Mouse (Mus musculus): ENCODE data around the gene Acap2. TPM values are rescaled to one million over a fixed set of nuclear protein-coding genes. Genes with fewer than 3 reads are reported as not detected.
A peak's percentile ranks its signal among the peaks of the same experiment; 100 is the strongest.

The Acap2 gene
- polyA plus RNA-seq, 2 experiments: 24.8 to 24.9 TPM

DNA sequence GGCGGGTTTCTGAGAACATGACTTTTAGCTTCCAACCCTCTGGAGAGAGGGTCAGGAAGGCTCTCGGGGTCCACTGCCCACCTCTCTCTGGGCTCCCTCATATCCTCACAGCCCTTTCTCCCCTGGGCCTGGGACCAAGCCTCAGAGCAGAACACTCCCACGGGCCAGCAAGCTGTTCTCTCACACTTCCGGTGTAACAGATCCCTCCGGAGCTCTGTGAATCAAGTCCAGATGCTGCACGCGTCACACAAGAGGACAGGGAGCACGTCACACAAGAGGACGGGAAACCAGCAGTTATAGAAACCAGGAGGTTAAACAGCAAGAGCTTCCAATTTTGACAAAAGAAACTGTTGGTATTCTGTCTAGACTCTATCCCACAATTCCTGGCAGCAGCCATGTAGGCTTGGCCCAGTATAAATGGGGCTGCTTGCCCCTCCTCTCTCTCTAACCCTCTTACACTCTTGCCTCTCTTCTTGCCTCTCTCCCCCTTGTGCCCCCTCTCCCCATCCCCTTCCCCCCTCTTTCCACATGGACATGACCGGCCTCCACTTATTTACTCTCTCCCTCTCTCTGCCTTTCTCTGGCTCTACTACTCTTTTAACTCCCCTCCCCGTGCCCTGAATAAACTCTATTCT lies 139.7 kb downstream of the Acap2 start:
- no peak for TF ChIP-seq POLR2A (IDR thresholded peaks at IDR 0.05; ENCODE audit: borderline replicate concordance, extremely low read depth, insufficient read depth, insufficient read length)
- Histone ChIP-seq H3K4me2 (replicated peaks; ENCODE audit: low read depth, low read length, severe bottlenecking) (no peak overlapping the region), H3K27me3 (ENCODE audit: control insufficient read depth, insufficient read depth, low read length) (no peaks in the 10 kb centered on the region), H3K36me3 (ENCODE audit: control insufficient read depth, insufficient read depth, low read length) (no peaks in the 10 kb centered on the region), H3K4me1 (ENCODE audit: control insufficient read depth, insufficient read depth, low read length) (peaks cover 4% of the 10 kb centered on the region; the same call in 1 of the 2 replicates), H3K9me3 (ENCODE audit: control insufficient read depth, low read length) (no peaks in the 10 kb centered on the region), H3K4me3 (replicated peaks; ENCODE audit: low read length) (no peak overlapping the region), H3K9ac (ENCODE audit: low read depth, low read length, severe bottlenecking) (no peak overlapping the region), H3K27ac (replicated peaks; ENCODE audit: low read depth, low read length) (0 out of 2 replicates have a peak overlapping the region, but pooled peaks have one; percentile 46)
- 35% methylated on average over 11 of the region's 11 CpGs for WGBS
- DNase-seq (ENCODE audit: low spot score) (no peak), ATAC-seq (ENCODE audit: low FRiP score, low read depth) (no peak; the same call in 1 of the 2 replicates)

GRCm38 (mm10) chr16:31060714-31061113 lies 140.3 kb downstream of the Acap2 start:
- H3K4me3 ChIP-seq (replicated peaks; ENCODE audit: low read length): no peak overlapping the region
- 90% methylated on average over 13 of the region's 13 CpGs for WGBS
- no peaks in the 10 kb centered on the region for H3K9me3 ChIP-seq (ENCODE audit: control insufficient read depth, low read length)
- H3K4me2 ChIP-seq (replicated peaks; ENCODE audit: low read depth, low read length, severe bottlenecking): no peak overlapping the region
- H3K27me3 ChIP-seq (ENCODE audit: control insufficient read depth, insufficient read depth, low read length): no peaks in the 10 kb centered on the region
- no peaks in the 10 kb centered on the region for H3K36me3 ChIP-seq (ENCODE audit: control insufficient read depth, insufficient read depth, low read length)
- H3K9ac ChIP-seq (ENCODE audit: low read depth, low read length, severe bottlenecking): no peak overlapping the region
- H3K4me1 ChIP-seq (ENCODE audit: control insufficient read depth, insufficient read depth, low read length): peaks cover 4% of the 10 kb centered on the region; the same call in 1 of the 2 replicates
- ATAC-seq (ENCODE audit: low FRiP score, low read depth): no peak
- TF ChIP-seq POLR2A (IDR thresholded peaks at IDR 0.05; ENCODE audit: borderline replicate concordance, extremely low read depth, insufficient read depth, insufficient read length): no peak
- DNase-seq (ENCODE audit: low spot score): no peak
- H3K27ac ChIP-seq (replicated peaks; ENCODE audit: low read depth, low read length): no peak overlapping the region

DNA sequence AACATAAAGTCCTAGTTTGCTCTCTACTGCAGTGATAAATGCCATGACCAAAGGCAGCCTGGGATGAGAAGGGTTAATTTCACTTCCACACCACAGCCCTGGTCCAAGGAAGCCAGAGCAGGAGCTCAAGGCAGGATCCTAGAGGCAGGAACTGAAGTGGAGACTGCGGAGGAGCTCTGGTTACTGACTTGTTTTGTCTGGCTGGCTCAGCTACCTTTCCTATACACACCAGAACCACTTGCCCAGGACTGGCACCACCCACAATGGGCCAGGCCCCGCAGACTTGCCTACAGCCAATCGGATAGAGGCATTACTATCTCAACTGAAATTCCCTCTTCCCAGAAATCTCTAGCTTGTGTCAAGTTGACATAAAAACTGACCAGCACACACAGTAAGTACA lies 140.8 kb downstream of the Acap2 start:
- no peak overlapping the region for H3K4me2 ChIP-seq (replicated peaks; ENCODE audit: low read depth, low read length, severe bottlenecking)
- no peak for DNase-seq (ENCODE audit: low spot score)
- TF ChIP-seq POLR2A (IDR thresholded peaks at IDR 0.05; ENCODE audit: borderline replicate concordance, extremely low read depth, insufficient read depth, insufficient read length): no peak
- no peaks in the 10 kb centered on the region for H3K36me3 ChIP-seq (ENCODE audit: control insufficient read depth, insufficient read depth, low read length)
- no peak overlapping the region for H3K9ac ChIP-seq (ENCODE audit: low read depth, low read length, severe bottlenecking)
- no peak overlapping the region for H3K4me3 ChIP-seq (replicated peaks; ENCODE audit: low read length)
- no peaks in the 10 kb centered on the region for H3K27me3 ChIP-seq (ENCODE audit: control insufficient read depth, insufficient read depth, low read length)
- H3K4me1 ChIP-seq (ENCODE audit: control insufficient read depth, insufficient read depth, low read length): peaks cover 4% of the 10 kb centered on the region; the same call in 1 of the 2 replicates
- H3K27ac ChIP-seq (replicated peaks; ENCODE audit: low read depth, low read length): no peak overlapping the region
- ATAC-seq (ENCODE audit: low FRiP score, low read depth): no peak
- 87% methylated on average over 3 of the region's 3 CpGs for WGBS
- H3K9me3 ChIP-seq (ENCODE audit: control insufficient read depth, low read length): no peaks in the 10 kb centered on the region

DNA sequence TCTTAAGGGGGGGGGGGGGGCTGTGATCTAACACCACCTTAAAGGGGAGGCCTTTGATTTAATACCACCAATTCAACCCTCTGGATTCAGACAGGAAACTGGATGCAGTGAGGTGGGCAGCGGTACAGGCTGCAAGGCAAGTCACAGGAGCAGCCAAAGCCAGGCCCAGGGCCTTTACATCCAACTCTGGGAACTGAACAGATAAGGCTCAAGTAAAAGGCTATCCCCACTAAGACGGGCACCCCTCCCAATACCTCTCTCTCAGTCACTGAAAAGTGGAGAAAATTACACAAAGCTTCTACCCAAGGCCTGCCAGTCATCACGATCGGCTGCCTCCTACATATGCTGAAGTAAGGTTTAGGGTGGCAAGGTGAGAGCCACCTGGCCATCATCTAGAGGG lies 141.3 kb downstream of the Acap2 start:
- TF ChIP-seq POLR2A (IDR thresholded peaks at IDR 0.05; ENCODE audit: borderline replicate concordance, extremely low read depth, insufficient read depth, insufficient read length): no peak
- ATAC-seq (ENCODE audit: low FRiP score, low read depth): no peak
- H3K9me3 ChIP-seq (ENCODE audit: control insufficient read depth, low read length): no peaks in the 10 kb centered on the region
- no peak overlapping the region for H3K27ac ChIP-seq (replicated peaks; ENCODE audit: low read depth, low read length)
- no peak overlapping the region for H3K4me2 ChIP-seq (replicated peaks; ENCODE audit: low read depth, low read length, severe bottlenecking)
- peaks cover 4% of the 10 kb centered on the region; the same call in 1 of the 2 replicates for H3K4me1 ChIP-seq (ENCODE audit: control insufficient read depth, insufficient read depth, low read length)
- DNase-seq (ENCODE audit: low spot score): no peak
- H3K27me3 ChIP-seq (ENCODE audit: control insufficient read depth, insufficient read depth, low read length): no peaks in the 10 kb centered on the region
- no peak overlapping the region for H3K4me3 ChIP-seq (replicated peaks; ENCODE audit: low read length)
- no peak overlapping the region for H3K9ac ChIP-seq (ENCODE audit: low read depth, low read length, severe bottlenecking)
- no peaks in the 10 kb centered on the region for H3K36me3 ChIP-seq (ENCODE audit: control insufficient read depth, insufficient read depth, low read length)
- 81% methylated on average over 4 of the region's 4 CpGs for WGBS

DNA sequence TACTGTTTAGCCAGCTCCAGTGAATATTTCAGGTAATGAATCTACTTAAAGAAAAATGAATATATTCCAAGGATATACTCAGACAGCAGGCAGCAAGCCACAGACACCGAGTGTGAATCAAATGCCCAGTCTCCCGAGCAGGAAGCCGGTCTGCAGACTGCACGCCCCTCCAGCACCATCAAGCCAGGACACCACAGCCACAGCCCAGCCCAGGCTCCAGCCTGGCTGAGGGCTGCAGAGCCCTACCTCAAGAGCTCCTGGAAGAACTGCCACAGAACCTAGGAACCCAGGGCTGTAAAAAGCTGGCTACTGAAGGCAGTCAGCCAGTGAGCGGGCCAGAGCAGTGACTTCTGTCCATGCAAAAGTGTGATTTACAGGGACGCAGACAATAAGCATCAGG lies 148.2 kb downstream of the Acap2 start:
- Histone ChIP-seq H3K4me1 (ENCODE audit: control insufficient read depth, insufficient read depth, low read length) (peaks cover 4% of the 10 kb centered on the region; the same call in 1 of the 2 replicates), H3K4me3 (replicated peaks; ENCODE audit: low read length) (no peak overlapping the region), H3K9me3 (ENCODE audit: control insufficient read depth, low read length) (no peaks in the 10 kb centered on the region), H3K27ac (replicated peaks; ENCODE audit: low read depth, low read length) (no peak overlapping the region), H3K36me3 (ENCODE audit: control insufficient read depth, insufficient read depth, low read length) (no peaks in the 10 kb centered on the region), H3K4me2 (replicated peaks; ENCODE audit: low read depth, low read length, severe bottlenecking) (no peak overlapping the region), H3K9ac (ENCODE audit: low read depth, low read length, severe bottlenecking) (no peak overlapping the region), H3K27me3 (ENCODE audit: control insufficient read depth, insufficient read depth, low read length) (no peaks in the 10 kb centered on the region)
- TF ChIP-seq POLR2A (IDR thresholded peaks at IDR 0.05; ENCODE audit: borderline replicate concordance, extremely low read depth, insufficient read depth, insufficient read length): no peak
- ATAC-seq (ENCODE audit: low FRiP score, low read depth): no peak
- no peak for DNase-seq (ENCODE audit: low spot score)
- 58% methylated on average over 6 of the region's 6 CpGs for WGBS

All from limb, embryonic 14.5 days (tissue).